8 mouse cellular contexts compared by ENCODE assay signal in the genomic region with DNA sequence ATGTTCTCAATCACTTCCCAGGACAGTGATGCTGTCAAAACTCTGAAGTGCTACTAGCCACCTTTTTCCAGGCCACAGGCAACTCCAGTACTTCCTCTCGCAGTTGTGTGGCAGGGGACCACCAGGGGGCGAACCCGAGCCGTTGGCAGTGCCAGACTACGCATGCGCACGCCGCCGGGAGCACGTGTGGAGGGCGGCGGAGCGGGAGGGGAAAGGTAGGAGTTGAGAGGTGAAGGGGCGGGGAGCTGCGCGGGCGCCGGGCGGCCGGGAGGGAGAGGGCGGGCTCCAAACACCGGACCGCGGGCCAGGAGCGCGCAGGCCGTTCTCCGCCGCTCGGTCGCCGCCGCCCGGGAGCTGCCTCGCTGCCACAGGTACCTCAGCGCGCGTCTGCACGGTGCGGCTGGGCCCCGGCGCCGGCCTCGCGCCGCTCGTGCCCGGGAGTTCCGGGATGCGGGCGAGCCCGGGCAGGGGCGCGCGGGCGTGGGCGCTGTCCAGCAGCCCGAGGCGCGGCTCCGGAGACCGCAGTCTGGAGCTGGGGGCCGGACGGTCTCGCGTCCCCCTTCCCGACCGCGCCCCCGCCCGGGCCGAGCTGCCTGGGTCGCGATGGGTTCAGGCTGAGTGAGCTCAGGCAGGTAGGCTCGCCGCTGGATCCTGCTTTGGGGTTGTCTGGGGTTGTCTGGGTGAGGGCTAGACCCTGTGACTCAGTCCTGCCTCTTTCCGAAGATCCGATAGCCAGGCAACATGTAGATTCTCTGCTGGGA. TPM values are rescaled to one million over a fixed set of nuclear protein-coding genes. Genes with fewer than 3 reads are reported as not detected.
DNase-seq lines count a peak whose midpoint lies in the region; ATAC-seq and TF ChIP-seq lines count a peak whose summit lies in the region.

TSS of gene Scap (plus strand) at position 154 of the 761 bp plus-strand sequence.

- H3K36me3 ChIP-seq in embryonic facial prominence, embryonic 13.5 days = no peaks in the 10 kb centered on the region
- H3K36me3 ChIP-seq in heart, adult 2 months (ENCODE audit: control insufficient read depth, insufficient read depth, low read length) = no peaks in the 10 kb centered on the region
- H3K36me3 ChIP-seq in limb, embryonic 13.5 days = no peaks in the 10 kb centered on the region
- no peaks in the 10 kb centered on the region for H3K36me3 ChIP-seq in midbrain, embryonic 16.5 days (ENCODE audit: control insufficient read depth, insufficient read depth, low read length)

- no peaks in the 10 kb centered on the region for H3K9me3 ChIP-seq in embryonic facial prominence, embryonic 13.5 days
- H3K9me3 ChIP-seq in limb, embryonic 13.5 days = no peaks in the 10 kb centered on the region
- H3K9me3 ChIP-seq in midbrain, embryonic 16.5 days (replicated peaks; ENCODE audit: control insufficient read depth, low read length, poor library complexity, severe bottlenecking) = no peaks in the 10 kb centered on the region

- peak within 1 kb of the TSS; percentile 88 for H3K4me2 ChIP-seq in embryonic facial prominence, embryonic 13.5 days
- H3K4me2 ChIP-seq in limb, embryonic 13.5 days (replicated peaks) = peak within 1 kb of the TSS; percentile 79
- peak within 1 kb of the TSS; percentile 92 for H3K4me2 ChIP-seq in midbrain, embryonic 16.5 days (ENCODE audit: low read length)

- no peak for TF ChIP-seq POLR2A in heart, adult 2 months (IDR thresholded peaks at IDR 0.05; ENCODE audit: insufficient read depth, low read depth, low read length)

- peaks cover 28% of the 10 kb centered on the region for H3K4me1 ChIP-seq in embryonic facial prominence, embryonic 13.5 days
- peaks cover 2% of the 10 kb centered on the region for H3K4me1 ChIP-seq in heart, adult 2 months (ENCODE audit: control insufficient read depth, insufficient read depth, low read length)
- H3K4me1 ChIP-seq in limb, embryonic 13.5 days = peaks cover 12% of the 10 kb centered on the region
- peaks cover 15% of the 10 kb centered on the region for H3K4me1 ChIP-seq in midbrain, embryonic 16.5 days (ENCODE audit: control insufficient read depth, insufficient read depth, low read length)

- H3K79me2 ChIP-seq in heart, adult 2 months (replicated peaks; ENCODE audit: control insufficient read depth, insufficient read depth, low read length) = 0 out of 2 replicates have a peak, but pooled peaks cover 1% of the 10 kb centered on the region

- DNase-seq in 3134 (ENCODE audit: extremely low read depth, insufficient read length, low spot score) = peak; percentile 96
- peak; percentile 98 for DNase-seq in adrenal gland, postnatal 36 days
- DNase-seq in heart, adult 2 months = peak; percentile 95 to 99
- peak; percentile 95 to 98 for DNase-seq in kidney, adult 8-10 months
- peak; percentile 97 for DNase-seq in spleen, postnatal 10 days (ENCODE audit: low spot score in 2 of 2)

- ATAC-seq in embryonic facial prominence, embryonic 13.5 days (ENCODE audit: insufficient number of reproducible peaks, insufficient read depth, low FRiP score, low TSS enrichment, low read depth) = peak; percentile 82
- ATAC-seq in limb, embryonic 13.5 days (ENCODE audit: low FRiP score, low read depth) = peak; percentile 88
- ATAC-seq in midbrain, embryonic 16.5 days = peak; percentile 88

- no peaks in the 10 kb centered on the region for H3K27me3 ChIP-seq in embryonic facial prominence, embryonic 13.5 days
- no peaks in the 10 kb centered on the region for H3K27me3 ChIP-seq in heart, adult 2 months (ENCODE audit: control insufficient read depth, insufficient read depth, low read length)
- H3K27me3 ChIP-seq in limb, embryonic 13.5 days = no peaks in the 10 kb centered on the region
- no peaks in the 10 kb centered on the region for H3K27me3 ChIP-seq in midbrain, embryonic 16.5 days (ENCODE audit: control insufficient read depth, insufficient read depth, low read depth, low read length)

- TF ChIP-seq EP300 in heart, adult 2 months (IDR thresholded peaks at IDR 0.05; ENCODE audit: insufficient read depth, low read depth, low read length) = no peak

- TF ChIP-seq CTCF in heart, adult 2 months (IDR thresholded peaks at IDR 0.05) = peak; percentile 97

- under 1% methylated on average over 72 of the region's 78 CpGs for WGBS in embryonic facial prominence, embryonic 13.5 days
- WGBS in heart, adult 2 months = under 1% methylated on average over 78 of the region's 78 CpGs
- under 1% methylated on average over 75 of the region's 78 CpGs for WGBS in limb, embryonic 13.5 days
- WGBS in midbrain, embryonic 16.5 days = 0% methylated on average over 59 of the region's 78 CpGs

- H3K9ac ChIP-seq in embryonic facial prominence, embryonic 13.5 days = peak within 1 kb of the TSS; percentile 81
- peak within 1 kb of the TSS; percentile 78 for H3K9ac ChIP-seq in heart, adult 2 months (ENCODE audit: low read depth, low read length)
- peak within 1 kb of the TSS; percentile 73 for H3K9ac ChIP-seq in limb, embryonic 13.5 days
- H3K9ac ChIP-seq in midbrain, embryonic 16.5 days (ENCODE audit: low read depth, low read length) = peak within 1 kb of the TSS; percentile 72

- H3K4me3 ChIP-seq in embryonic facial prominence, embryonic 13.5 days = peak within 1 kb of the TSS; percentile 84
- H3K4me3 ChIP-seq in heart, adult 2 months = peak within 1 kb of the TSS; percentile 76
- H3K4me3 ChIP-seq in limb, embryonic 13.5 days = peak within 1 kb of the TSS; percentile 77
- peak within 1 kb of the TSS; percentile 69 for H3K4me3 ChIP-seq in midbrain, embryonic 16.5 days (ENCODE audit: low read depth, low read length)

- intact Hi-C loops in heart, adult 2 months (cut with DNase I) = loop anchor here (2.0 to 5.0 kb wide), 3 partner anchors 29 to 144 kb away; partner anchors contain the start of genes Elp6, Kif9, Klhl18 and Ptpn23

- peak within 1 kb of the TSS; percentile 33; the same call in 1 of the 2 replicates for H3K27ac ChIP-seq in embryonic facial prominence, embryonic 13.5 days
- peak within 1 kb of the TSS; percentile 71 for H3K27ac ChIP-seq in heart, adult 2 months
- no peak within 1 kb of the TSS for H3K27ac ChIP-seq in limb, embryonic 13.5 days
- H3K27ac ChIP-seq in midbrain, embryonic 16.5 days (ENCODE audit: low read length) = peak within 1 kb of the TSS; percentile 47; the same call in 1 of the 2 replicates

RNA-seq across cellular contexts. Expression of gene Scap, which starts in this region (rescaled TPM):
- total RNA-seq in adrenal gland, postnatal 36 days (2021) = 100 to 1,000 TPM in 1 of 2 experiments, 10 to 100 TPM in 1; 85.4 to 106 TPM
- polyA plus RNA-seq in embryonic facial prominence, embryonic 13.5 days (2015; fragmentation: Nextera tagmentation; extraction: Ambion mirVana) = 39.7 and 41.6 TPM in 2 replicates
- total RNA-seq in heart, adult 2 months (2021) = 10 to 100 TPM; 28.0 to 33.1 TPM
- 16.0 and 17.5 TPM in 2 replicates for polyA plus RNA-seq in heart, adult 2 months (2012; rRNA removed)
- 39.7 and 40.2 TPM in 2 replicates for polyA plus RNA-seq in limb, embryonic 13.5 days (2015; fragmentation: Nextera tagmentation; extraction: Ambion mirVana)
- polyA plus RNA-seq in midbrain, embryonic 16.5 days (2015; fragmentation: Nextera tagmentation; extraction: Ambion mirVana) = 57.4 and 64.5 TPM in 2 replicates
